Mouse (Mus musculus): ENCODE measurements around the gene Ackr4. TPM values are rescaled to one million over a fixed set of nuclear protein-coding genes. Genes with fewer than 3 reads are reported as not detected.
A peak's percentile ranks its signal among the peaks of the same experiment; 100 is the strongest.

Ackr4 gene
- total RNA-seq, 2 experiments from 2014 or later, result 6.4 to 9.1 TPM

GRCm38 (mm10) chr9:104062430-104063243 lies 64.1 kb downstream of the Ackr4 start, which contains the start of gene Uba5:
Gene Uba5, minus strand, starts transcription at chr9:104063134.
- intact Hi-C loops (cut with DNase I), result loop anchor here (5.0 kb wide), 1 partner anchor 60 kb away; the partner anchor contains the start of gene Nphp3
- peak; percentile 80 to 81 for DNase-seq

- DNase-seq, result no peak
- intact Hi-C loops (cut with DNase I), result no loop called here
Measured at GRCm38 (mm10) chr9:104051028-104051427, 75.7 kb downstream of the Ackr4 start.

- intact Hi-C loops (cut with DNase I), result no loop called here
- DNase-seq, result no peak
Measured at GRCm38 (mm10) chr9:104043676-104044075, 83.1 kb downstream of the Ackr4 start.

GRCm38 (mm10) chr9:104040362-104040761 lies 86.4 kb downstream of the Ackr4 start, which contains the start of gene Gm28305:
Gene Gm28305, plus strand, starts transcription at chr9:104040662.
- no peak for DNase-seq
- intact Hi-C loops (cut with DNase I), result no loop called here

GRCm38 (mm10) chr9:104039742-104040141 lies 87.0 kb downstream of the Ackr4 start:
- no peak for DNase-seq
- intact Hi-C loops (cut with DNase I), result no loop called here

GRCm38 (mm10) chr9:104039031-104039695 lies 87.6 kb downstream of the Ackr4 start:
- no peak for DNase-seq
- intact Hi-C loops (cut with DNase I), result no loop called here

GRCm38 (mm10) chr9:104038266-104038665 lies 88.5 kb downstream of the Ackr4 start:
- intact Hi-C loops (cut with DNase I), result no loop called here

GRCm38 (mm10) chr9:104035261-104036015 lies 91.3 kb downstream of the Ackr4 start:
- DNase-seq, result peak; percentile 70 to 80
- intact Hi-C loops (cut with DNase I), result no loop called here

More at GRCm38 (mm10) chr9:104038266-104038665, 88.5 kb downstream of the Ackr4 start:
- no peak for DNase-seq

- DNase-seq, result no peak
- intact Hi-C loops (cut with DNase I), result no loop called here
Measured at GRCm38 (mm10) chr9:104034718-104035117, 92.0 kb downstream of the Ackr4 start.

GRCm38 (mm10) chr9:104034231-104034630 lies 92.5 kb downstream of the Ackr4 start:
- intact Hi-C loops (cut with DNase I), result no loop called here
- no peak for DNase-seq

Other genes with a start within 250 kb of the Ackr4 start
- 1 to 10 TPM; 2.5 to 4.1 TPM for gene Nphp3, start 124.4 kb downstream of the Ackr4 start, total RNA-seq (2021)
- not detected for gene Gm28305, start 86.3 kb downstream of the Ackr4 start, total RNA-seq (2021)
- gene Uba5, start 63.8 kb downstream of the Ackr4 start, total RNA-seq (2021), result 10 to 100 TPM; 18.4 to 20.3 TPM
- gene Acad11, start 63.6 kb downstream of the Ackr4 start, total RNA-seq (2021), result 10 to 100 TPM; 56.5 to 58.4 TPM
- gene Dnajc13, start 136.0 kb upstream of the Ackr4 start, total RNA-seq (2021), result 10 to 100 TPM; 37.9 to 39.4 TPM
- gene Acpp, start 210.8 kb upstream of the Ackr4 start, total RNA-seq (2021), result under 1 TPM; 0.26 to 0.39 TPM